Mouse (Mus musculus) ovary, postnatal 14 days (tissue): Measurements from ENCODE around the gene Apbb2.
"Not testable (repeated sequence)": the region's sequence is repeated elsewhere in the genome, so short reads cannot be mapped to it uniquely, and the experiment has no call there.

Experiments
- DNase-seq: peaks from one replicate; pipeline ENCODE4 v3.0.0; 2022; ENCODE audit warnings: low spot score

Gene Apbb2

DNA sequence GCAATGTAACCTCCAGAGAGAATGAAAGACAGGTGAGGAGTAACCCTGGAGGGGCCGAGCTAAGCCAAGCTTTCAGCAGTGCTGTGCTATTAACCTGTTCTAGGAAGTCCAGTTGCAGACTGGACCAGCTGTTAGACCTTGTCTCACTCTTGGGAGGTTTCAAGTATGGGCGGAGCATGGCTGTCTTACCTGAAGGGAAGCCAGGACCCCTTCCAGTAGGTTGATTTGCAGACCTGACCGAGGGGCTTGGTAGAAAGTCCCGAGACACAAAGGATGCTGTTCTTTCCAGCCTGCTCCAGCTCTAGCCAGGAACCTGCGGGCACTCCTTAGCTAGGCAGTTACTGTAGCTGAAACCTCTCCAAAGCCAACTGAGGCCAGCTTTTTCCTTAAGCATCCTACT, 322.5 kb downstream of the Apbb2 start:
- DNase-seq = no peak

DNA sequence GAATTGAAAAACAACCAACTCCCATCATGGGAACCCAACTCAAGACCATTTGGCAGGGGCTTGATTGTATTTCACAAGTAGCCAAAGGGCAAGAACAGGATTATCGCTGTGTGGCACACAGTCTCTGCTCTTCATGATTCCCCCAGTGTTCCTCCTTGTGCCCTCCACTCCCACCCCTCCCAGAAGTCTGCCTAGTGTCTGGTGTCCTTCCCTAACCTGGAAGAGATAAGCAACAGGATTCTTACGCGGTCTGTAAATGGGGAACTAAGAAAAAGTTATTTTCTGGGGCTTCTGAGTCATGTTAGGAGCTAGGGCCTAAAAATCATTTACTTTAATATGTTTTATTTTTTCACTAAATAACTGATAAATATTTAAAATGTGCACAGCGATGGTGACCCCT, 323.6 kb downstream of the Apbb2 start:
- no peak for DNase-seq

DNA sequence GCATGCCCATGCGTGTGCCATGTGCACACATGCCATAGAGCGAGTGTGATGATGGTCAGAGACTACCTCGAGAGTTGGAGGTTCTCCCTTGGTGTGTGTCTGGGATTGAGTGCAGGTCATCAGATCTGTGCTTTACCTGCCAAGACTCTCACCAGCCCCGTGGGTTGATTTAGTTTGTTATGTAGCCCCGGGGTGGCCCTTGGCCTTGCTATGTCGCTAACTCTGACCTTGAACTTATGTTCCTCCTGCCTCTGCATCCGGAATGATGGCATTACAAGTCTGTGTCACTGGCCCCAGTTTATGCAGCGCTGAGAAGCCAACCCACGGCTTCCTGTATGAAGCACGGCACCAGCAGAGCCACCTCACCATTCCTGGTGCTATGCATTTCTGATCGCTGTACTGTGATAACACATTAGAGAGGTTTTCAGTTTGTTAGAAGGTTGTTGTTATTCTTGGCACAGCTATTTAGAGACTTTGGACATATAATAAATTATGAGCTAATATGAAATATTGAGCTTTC, 324.4 kb downstream of the Apbb2 start:
- DNase-seq = no peak

DNA sequence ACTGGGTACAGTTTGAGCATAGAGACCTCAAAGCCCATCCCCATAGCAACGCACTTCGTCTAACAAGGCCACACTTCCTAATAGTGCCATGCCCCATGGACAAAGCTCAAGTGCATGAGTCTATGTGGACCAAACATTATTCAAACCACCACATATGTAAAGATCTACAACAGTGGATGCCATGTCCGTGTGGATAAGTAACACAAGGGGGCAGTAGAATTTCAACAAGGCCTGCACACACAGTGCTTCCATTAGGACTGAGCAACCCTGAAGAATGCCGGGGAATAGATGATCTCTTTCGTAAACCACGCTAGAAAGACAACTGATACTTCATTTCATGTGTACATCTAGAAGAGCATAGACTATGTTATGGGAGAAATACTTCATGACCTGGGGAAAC, 337.8 kb downstream of the Apbb2 start:
- no peak for DNase-seq

- no peak for DNase-seq
Observed at GRCm38 (mm10) chr5:66279650-66280049, 338.9 kb downstream of the Apbb2 start.

DNA sequence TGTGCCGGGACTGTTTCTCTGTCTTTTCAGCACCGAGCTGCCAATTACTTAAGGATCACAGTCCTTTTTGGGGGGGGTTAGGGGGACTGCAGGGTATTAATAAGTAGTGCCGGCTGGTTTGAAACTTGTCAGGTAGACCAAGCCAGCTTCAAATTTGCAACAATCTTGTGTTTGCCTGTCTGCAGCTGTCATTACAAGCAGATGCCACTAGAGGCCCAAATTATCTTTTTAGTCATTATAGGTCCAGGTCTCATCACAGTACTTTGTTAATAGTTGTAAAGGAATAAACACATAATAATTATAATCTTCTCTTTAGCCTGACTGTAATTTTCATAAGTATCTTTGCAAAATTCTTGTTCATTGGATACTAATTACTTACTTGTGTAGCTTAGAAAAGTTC, 344.2 kb downstream of the Apbb2 start:
- no peak for DNase-seq

DNA sequence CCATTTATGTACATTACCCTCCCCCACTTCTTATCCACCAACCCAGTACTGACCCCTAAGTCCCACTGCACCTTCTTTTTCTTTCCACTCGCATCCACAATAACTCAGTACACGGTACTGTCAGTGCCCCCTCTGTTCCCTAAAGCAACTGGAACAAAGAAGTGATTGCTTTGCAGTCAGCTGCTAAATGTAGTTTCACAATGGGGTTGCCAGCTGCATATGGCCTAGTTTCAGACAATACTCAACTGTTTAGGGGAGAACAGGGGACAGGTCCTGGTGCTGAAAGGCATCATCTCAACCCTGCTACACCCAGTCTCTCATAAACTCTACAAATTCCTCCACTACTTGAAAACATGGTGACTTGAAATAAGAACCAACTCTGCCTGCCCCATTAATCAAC, 347.4 kb downstream of the Apbb2 start:
- no peak for DNase-seq

GRCm38 (mm10) chr5:66269616-66270015, 349.0 kb downstream of the Apbb2 start:
- no peak for DNase-seq

DNA sequence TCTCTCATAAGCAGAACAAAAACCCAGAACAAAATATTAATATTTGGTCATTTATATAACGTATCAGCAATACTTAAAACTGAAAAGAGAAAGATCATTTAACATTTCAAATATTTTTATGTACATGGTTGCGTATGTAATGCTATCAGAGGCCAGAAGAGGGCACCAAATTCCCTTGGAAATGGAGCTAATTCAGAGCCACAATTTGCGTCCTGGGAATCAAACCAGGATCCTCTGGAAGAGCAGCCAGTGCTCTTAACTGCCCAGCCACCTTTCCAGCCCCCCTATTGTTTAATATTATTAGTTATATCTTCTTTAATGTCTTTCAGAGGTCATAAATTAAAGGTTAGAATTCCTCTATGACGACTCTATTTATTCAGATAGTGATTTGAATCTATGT, 355.2 kb downstream of the Apbb2 start:
- DNase-seq = no peak

- no peak for DNase-seq
Observed at GRCm38 (mm10) chr5:66262475-66262874, 356.1 kb downstream of the Apbb2 start.

DNA sequence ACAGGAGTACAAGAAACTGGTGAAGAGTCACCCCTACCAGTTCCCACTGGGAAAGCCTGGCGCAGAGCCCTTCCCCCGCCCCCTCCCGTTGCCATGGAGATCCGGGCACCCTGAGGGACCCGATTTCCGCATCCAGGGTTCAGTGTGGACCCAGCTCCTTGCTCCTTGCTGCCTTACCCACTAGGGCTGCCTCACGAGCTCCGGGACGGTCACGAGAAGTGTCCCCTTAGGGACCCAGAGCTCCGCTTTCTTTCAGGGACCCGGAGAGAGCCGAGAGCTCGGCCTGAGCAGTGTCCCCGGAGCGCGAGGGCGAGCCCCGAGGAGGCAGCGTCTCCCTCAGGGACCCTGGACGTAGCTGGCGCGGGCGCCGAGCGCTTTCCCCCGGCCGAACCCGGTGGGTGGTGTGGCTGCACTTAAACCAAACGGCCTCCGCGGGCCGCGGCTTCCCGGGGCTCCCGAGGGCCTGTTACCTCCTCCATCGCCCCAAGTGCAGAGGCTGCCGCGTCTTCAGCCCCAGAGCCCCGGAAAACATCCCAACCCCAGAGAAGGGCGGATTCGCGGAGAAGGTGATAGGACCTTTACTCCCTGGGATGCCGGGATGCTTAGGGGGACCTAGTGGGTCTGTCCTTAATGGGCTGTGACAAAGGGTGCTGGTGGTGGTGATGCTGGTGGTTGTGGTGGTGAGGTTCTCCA, 358.7 kb downstream of the Apbb2 start, which contains the start of gene Nsun7:
Gene Nsun7, plus strand, starts transcription at position 142 of the 693 bp plus-strand sequence.
- peak; percentile 74 for DNase-seq

GRCm38 (mm10) chr5:66259431-66259755, 359.2 kb downstream of the Apbb2 start:
- DNase-seq = not testable (repeated sequence)

DNA sequence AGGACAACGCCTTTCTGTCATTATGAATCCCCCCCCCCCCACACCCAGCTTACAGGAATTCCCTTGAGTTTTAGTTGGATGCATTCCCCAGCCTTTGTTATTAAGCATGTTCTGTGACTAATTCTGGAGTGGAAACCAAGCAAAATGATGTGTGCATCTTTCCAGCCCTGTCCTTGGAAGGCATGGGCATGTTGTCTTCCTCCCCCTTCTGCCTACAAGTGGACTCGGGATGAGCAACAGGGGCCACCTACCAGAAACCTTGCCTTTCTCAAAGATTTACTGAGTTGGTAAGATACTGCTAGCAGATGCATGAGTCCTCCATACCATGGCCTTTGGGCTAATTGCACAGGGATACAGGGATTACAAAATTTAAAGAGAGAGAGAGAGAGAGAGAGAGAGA, 359.6 kb downstream of the Apbb2 start:
- no peak for DNase-seq

- DNase-seq = no peak
Observed at GRCm38 (mm10) chr5:66255044-66255443, 363.5 kb downstream of the Apbb2 start.

- DNase-seq = no peak
Observed at GRCm38 (mm10) chr5:66253219-66253618, 365.4 kb downstream of the Apbb2 start.
